Mouse (Mus musculus) lung, postnatal 0 days (tissue): ENCODE results near the gene Gm9887. TPM values are rescaled to one million over a fixed set of nuclear protein-coding genes. Genes with fewer than 3 reads are reported as not detected.

Experiments
- ATAC-seq: fragments of 200-750 bp; cut with Nextera tagmentation; 2 replicates; pipeline ENCODE4 v1.8.0; 2017; ENCODE audit warnings: moderate library complexity
- DNase-seq: peaks from one replicate; pipeline ENCODE4 v3.0.0-alpha.2; 2016; ENCODE audit warnings: low spot score
- H3K27ac ChIP-seq: fragments of 300-500 bp; sonication (generic); 2 replicates; pipeline ENCODE4 v1.5.1; 2014; ENCODE audit warnings: antibody characterized with exemption, mild to moderate bottlenecking, low read length, mixed read lengths
- H3K27me3 ChIP-seq: fragments of 300-500 bp; sonication (generic); replicated peaks from 2 replicates; pipeline ENCODE4 v1.6.1; 2014; ENCODE audit warnings: low read length, mixed read lengths; ENCODE audit not compliant: insufficient read depth
- H3K36me3 ChIP-seq: fragments of 300-500 bp; sonication (generic); 2 replicates; pipeline ENCODE4 v1.6.1; 2014; ENCODE audit warnings: low read length, mixed read lengths; ENCODE audit not compliant: insufficient read depth
- H3K4me1 ChIP-seq: fragments of 300-500 bp; sonication (generic); 2 replicates; pipeline ENCODE4 v1.6.1; 2014; ENCODE audit warnings: antibody characterized with exemption, low read depth, low read length, mixed read lengths; ENCODE audit not compliant: insufficient read depth
- H3K4me2 ChIP-seq: fragments of 300-500 bp; sonication (generic); replicated peaks from 2 replicates; pipeline ENCODE4 v1.6.1; 2014; ENCODE audit warnings: low read depth, mild to moderate bottlenecking, low read length, moderate library complexity, mixed read lengths
- H3K4me3 ChIP-seq: fragments of 300-500 bp; sonication (generic); 2 replicates; pipeline ENCODE4 v1.5.1; 2014; ENCODE audit warnings: low read depth, low read length
- H3K9ac ChIP-seq: fragments of 300-500 bp; sonication (generic); replicated peaks from 2 replicates; pipeline ENCODE4 v1.6.1; 2014; ENCODE audit warnings: low read depth, mild to moderate bottlenecking
- H3K9me3 ChIP-seq: fragments of 300-500 bp; sonication (generic); 2 replicates; pipeline ENCODE4 v1.6.1; 2016; ENCODE audit warnings: low read length, mixed read lengths
- CTCF ChIP-seq: IDR thresholded peaks from 2 replicates; pipeline ENCODE4 v1.5.1; 2016; ENCODE audit warnings: antibody characterized with exemption, mild to moderate bottlenecking
- EP300 ChIP-seq: IDR thresholded peaks from 2 replicates; pipeline ENCODE4 v1.6.1; 2016; ENCODE audit warnings: antibody characterized with exemption, mild to moderate bottlenecking, control low read depth
- WGBS: fragments of 180-500 bp; shearing (Covaris S2); extraction: QIAGEN DNeasy Blood & Tissue Kit; methylation state at CpG from one replicate; pipeline ENCODE4 v1.1.7; 2014; 5-methylcytosine and 5-hydroxymethylcytosine counted together
- polyA plus RNA-seq: library from polyadenylated mRNA; unstranded; fragments of >200 nt; fragmentation: Nextera tagmentation; extraction: Ambion mirVana; gene quantifications from 2 replicates; pipeline ENCODE4 v1.2.1, GENCODE M21; 2015

Gene Gm9887
- polyA plus RNA-seq, 1 experiment from 2014 or later = 3.2 TPM

GRCm38 (mm10) chr12:69402100-69402499 lies 29.8 kb upstream of the Gm9887 start:
- no peak overlapping the region for H3K27ac ChIP-seq

GRCm38 (mm10) chr12:69400871-69401286 lies 28.6 kb upstream of the Gm9887 start:
- H3K9me3 ChIP-seq = no peaks in the 10 kb centered on the region
- no peak overlapping the region for H3K27ac ChIP-seq
- DNase-seq (peak; percentile 32), ATAC-seq (no peak; the same call in 1 of the 2 replicates)
- H3K4me2 ChIP-seq = no peak overlapping the region
- 11% methylated on average over 2 of the region's 2 CpGs for WGBS
- no peak overlapping the region for H3K9ac ChIP-seq
- no peak overlapping the region for H3K4me3 ChIP-seq
- no peaks in the 10 kb centered on the region for H3K36me3 ChIP-seq
- no peaks in the 10 kb centered on the region for H3K4me1 ChIP-seq
- no peaks in the 10 kb centered on the region for H3K27me3 ChIP-seq
- TF ChIP-seq CTCF (peak; percentile 37; the same call in 1 of the 2 replicates), EP300 (no peak)

More at GRCm38 (mm10) chr12:69402100-69402499, 29.8 kb upstream of the Gm9887 start:
- ATAC-seq (no peak), DNase-seq (no peak)
- no peaks in the 10 kb centered on the region for H3K36me3 ChIP-seq
- no peaks in the 10 kb centered on the region for H3K9me3 ChIP-seq
- no peak overlapping the region for H3K9ac ChIP-seq
- 46% methylated on average over 9 of the region's 9 CpGs for WGBS
- no peaks in the 10 kb centered on the region for H3K4me1 ChIP-seq
- no peak overlapping the region for H3K4me2 ChIP-seq
- no peaks in the 10 kb centered on the region for H3K27me3 ChIP-seq
- no peak overlapping the region for H3K4me3 ChIP-seq
- TF ChIP-seq CTCF (no peak), EP300 (no peak)

- Histone ChIP-seq H3K36me3 (no peaks in the 10 kb centered on the region), H3K27me3 (no peaks in the 10 kb centered on the region), H3K4me1 (no peaks in the 10 kb centered on the region), H3K9me3 (no peaks in the 10 kb centered on the region), H3K9ac (no peak overlapping the region), H3K4me2 (no peak overlapping the region), H3K4me3 (no peak overlapping the region), H3K27ac (no peak overlapping the region)
- no peak for TF ChIP-seq CTCF
- TF ChIP-seq EP300 = no peak
- no peak for ATAC-seq
- DNase-seq = no peak
- WGBS = 80% methylated on average over 4 of the region's 4 CpGs
These were observed 28.1 kb upstream of the Gm9887 start for GRCm38 (mm10) chr12:69400367-69400766.

GRCm38 (mm10) chr12:69394456-69394855 lies 22.2 kb upstream of the Gm9887 start:
- TF ChIP-seq CTCF = no peak
- TF ChIP-seq EP300 = no peak
- no peak for ATAC-seq

GRCm38 (mm10) chr12:69393076-69393475 lies 20.8 kb upstream of the Gm9887 start:
- H3K9me3 ChIP-seq = no peaks in the 10 kb centered on the region

More at GRCm38 (mm10) chr12:69394456-69394855, 22.2 kb upstream of the Gm9887 start:
- Histone ChIP-seq H3K9ac (no peak overlapping the region), H3K27ac (no peak overlapping the region), H3K9me3 (no peaks in the 10 kb centered on the region), H3K4me1 (no peaks in the 10 kb centered on the region), H3K4me3 (no peak overlapping the region), H3K36me3 (no peaks in the 10 kb centered on the region), H3K4me2 (no peak overlapping the region), H3K27me3 (no peaks in the 10 kb centered on the region)
- DNase-seq = no peak
- WGBS = 79% methylated on average over 6 of the region's 6 CpGs

GRCm38 (mm10) chr12:69390000-69390698 lies 17.9 kb upstream of the Gm9887 start:
- no peaks in the 10 kb centered on the region for H3K4me1 ChIP-seq
- no peak overlapping the region for H3K9ac ChIP-seq
- H3K27ac ChIP-seq = no peak overlapping the region
- H3K36me3 ChIP-seq = no peaks in the 10 kb centered on the region
- no peak for TF ChIP-seq CTCF
- TF ChIP-seq EP300 = no peak
- no peak overlapping the region for H3K4me2 ChIP-seq
- 54% methylated on average over 7 of the region's 7 CpGs for WGBS
- no peaks in the 10 kb centered on the region for H3K27me3 ChIP-seq
- DNase-seq = no peak
- peak; percentile 6; the same call in 1 of the 2 replicates for ATAC-seq
- H3K4me3 ChIP-seq = no peak overlapping the region
- no peaks in the 10 kb centered on the region for H3K9me3 ChIP-seq

More at GRCm38 (mm10) chr12:69393076-69393475, 20.8 kb upstream of the Gm9887 start:
- Histone ChIP-seq H3K27me3 (no peaks in the 10 kb centered on the region), H3K4me2 (no peak overlapping the region), H3K4me3 (no peak overlapping the region), H3K9ac (no peak overlapping the region), H3K27ac (no peak overlapping the region), H3K36me3 (no peaks in the 10 kb centered on the region), H3K4me1 (no peaks in the 10 kb centered on the region)
- DNase-seq (no peak), ATAC-seq (no peak)
- TF ChIP-seq EP300 (no peak), CTCF (no peak)
- 73% methylated on average over 10 of the region's 10 CpGs for WGBS
